ENCODE assay signal across 7 mouse cellular contexts in genomic region chr11:40755109-40755627, GRCm38 (mm10). TPM values are rescaled to one million over a fixed set of nuclear protein-coding genes. Genes with fewer than 3 reads are reported as not detected.
DNase-seq lines count a peak whose midpoint lies in the region; ATAC-seq lines count a peak whose summit lies in the region.

Gene Ccng1 (minus strand): TSS chr11:40755311.

- peak within 1 kb of the TSS; percentile 30; the same call in 1 of the 2 replicates for H3K27ac ChIP-seq in intestine, embryonic 14.5 days (ENCODE audit: low read depth)

- no peaks in the 10 kb centered on the region for H3K27me3 ChIP-seq in intestine, embryonic 14.5 days (replicated peaks; ENCODE audit: control insufficient read depth, insufficient read depth, low read length)

- intact Hi-C loops in left cerebral cortex, postnatal 14 days (cut with DNase I), result no loop called here

- peaks cover 3% of the 10 kb centered on the region; the same call in 1 of the 2 replicates for H3K4me1 ChIP-seq in intestine, embryonic 14.5 days (replicated peaks; ENCODE audit: control insufficient read depth, insufficient read depth, low read length)

- H3K36me3 ChIP-seq in intestine, embryonic 14.5 days (ENCODE audit: control insufficient read depth, insufficient read depth, low read length), result peaks cover 11% of the 10 kb centered on the region; the same call in 1 of the 2 replicates

- 0% methylated on average over 25 of the region's 25 CpGs for WGBS in intestine, embryonic 14.5 days

- peak within 1 kb of the TSS; percentile 69 for H3K4me2 ChIP-seq in intestine, embryonic 14.5 days (ENCODE audit: low read length)

- H3K4me3 ChIP-seq in intestine, embryonic 14.5 days (ENCODE audit: low read depth, low read length), result peak within 1 kb of the TSS; percentile 67

- DNase-seq in adrenal gland, adult 18-20 months (ENCODE audit: low spot score in 2 of 2), result peak; percentile 79 to 81
- DNase-seq in embryo, embryonic 11 days, result peak; percentile 94
- DNase-seq in gastrocnemius, postnatal 25 days, result peak; percentile 94
- peak; percentile 84 for DNase-seq in intestine, embryonic 14.5 days (ENCODE audit: low spot score)
- peak; percentile 92 to 95 for DNase-seq in left cerebral cortex, postnatal 14 days (ENCODE audit: low spot score in 2 of 2)
- DNase-seq in mesoderm, embryonic 11.5 days (ENCODE audit: low read depth, low spot score), result peak; percentile 95
- DNase-seq in right cerebral cortex, postnatal 36 days (ENCODE audit: low spot score in 2 of 2), result peak; percentile 91 to 96

- H3K9ac ChIP-seq in intestine, embryonic 14.5 days (ENCODE audit: low read length), result peak within 1 kb of the TSS; percentile 68

- H3K9me3 ChIP-seq in intestine, embryonic 14.5 days (ENCODE audit: control insufficient read depth, low read length), result no peaks in the 10 kb centered on the region

- ATAC-seq in intestine, embryonic 14.5 days (replicated peaks; ENCODE audit: low FRiP score, low TSS enrichment, low read depth), result peak; percentile 100

RNA-seq across cellular contexts. Expression of gene Ccng1, which starts in this region (rescaled TPM):
- 10 to 100 TPM; 77.7 to 88.9 TPM for total RNA-seq in adrenal gland, adult 18-20 months (2021)
- total RNA-seq in gastrocnemius, postnatal 25 days (2021), result 100 to 1,000 TPM; 557 to 642 TPM
- 43.3 and 44.5 TPM in 2 replicates for polyA plus RNA-seq in intestine, embryonic 14.5 days (2014; fragmentation: Nextera tagmentation; extraction: Ambion mirVana)
- total RNA-seq in left cerebral cortex, postnatal 14 days (2021), result 10 to 100 TPM; 50.4 to 53.1 TPM

Comparison
In these comparisons a context has a peak if more than half of its experiments do, and no peak if none do; other contexts are left out.
1. Peak in every context shown above with its lines: DNase-seq, ATAC-seq, H3K4me3 ChIP-seq and H3K27ac ChIP-seq.
2. RNA of gene Ccng1 (total RNA-seq): 557 to 642 TPM in gastrocnemius, postnatal 25 days; 77.7 to 88.9 TPM in adrenal gland, adult 18-20 months and 50.4 to 53.1 TPM in left cerebral cortex, postnatal 14 days; every median in the first group is over 4 times any median in the second.